Mouse (Mus musculus) C2C12 (cell line): ENCODE measurements around the gene Btk.

Source experiments
- CTCF ChIP-seq: IDR thresholded peaks from one replicate; pipeline ENCODE4 v1.5.1; 2011; ENCODE audit not compliant: control insufficient read depth, insufficient read depth, insufficient read length
- FOSL1 ChIP-seq: IDR thresholded peaks from one replicate; pipeline ENCODE4 v1.8.0; 2011; ENCODE audit warnings: mild to moderate bottlenecking, low read length; ENCODE audit not compliant: poor library complexity, insufficient read depth, severe bottlenecking

GRCm38 (mm10) chrX:134566536-134567222, 16.7 kb downstream of the Btk start:
- TF ChIP-seq CTCF (no peak), FOSL1 (no peak)
